Mouse (Mus musculus) ES-E14 (cell line): Measurements from ENCODE around the gene Nectin2.

Experiments used
- HCFC1 ChIP-seq: IDR thresholded peaks from 2 replicates; pipeline ENCODE4 v1.6.1; 2012; ENCODE audit warnings: low read length, inconsistent platforms, borderline replicate concordance; ENCODE audit not compliant: insufficient read depth
- MAFK ChIP-seq: IDR thresholded peaks from 2 replicates; pipeline ENCODE4 v1.6.1; 2014; ENCODE audit warnings: mild to moderate bottlenecking, low read depth, low read length, inconsistent platforms; ENCODE audit not compliant: insufficient read depth
- ZC3H11A ChIP-seq: IDR thresholded peaks from 2 replicates; pipeline ENCODE4 v1.6.1; 2012; ENCODE audit warnings: low read depth, mild to moderate bottlenecking, inconsistent platforms, low read length, borderline replicate concordance
- ZNF384 ChIP-seq: IDR thresholded peaks from 2 replicates; pipeline ENCODE4 v1.6.1; 2012; ENCODE audit warnings: low read depth, low read length, inconsistent platforms

DNA sequence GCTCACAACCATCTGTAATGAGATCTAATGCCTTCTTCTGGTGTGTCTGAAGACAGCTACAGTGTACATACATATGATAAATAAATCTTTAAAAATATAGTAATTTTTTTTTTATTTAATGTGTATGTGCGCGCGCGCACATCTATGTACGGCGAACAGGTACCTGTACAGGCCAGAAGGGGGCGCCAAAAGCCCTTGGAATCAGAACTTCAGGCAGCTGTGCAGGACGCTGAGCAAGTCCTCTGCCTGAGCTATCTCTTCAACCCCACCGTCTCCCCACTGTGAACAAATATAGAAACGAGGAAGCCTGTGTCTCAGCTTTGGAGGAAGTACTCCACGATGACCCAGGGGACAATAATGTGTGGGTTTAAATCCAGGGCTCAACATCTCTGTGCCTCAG, 10.0 kb downstream of the Nectin2 start:
- TF ChIP-seq HCFC1 (no peak), ZNF384 (no peak), ZC3H11A (no peak), MAFK (no peak)
